Mouse (Mus musculus): ENCODE results near the gene Ccdc114. TPM values are rescaled to one million over a fixed set of nuclear protein-coding genes. Genes with fewer than 3 reads are reported as not detected.
"Not testable (repeated sequence)": the region's sequence is repeated elsewhere in the genome, so short reads cannot be mapped to it uniquely, and the experiment has no call there.

The Ccdc114 gene
- total RNA-seq (2015) (0.84 and 3.3 TPM in 2 replicates), total RNA-seq (2017) (3.2 and 3.4 TPM in 2 replicates)

DNA sequence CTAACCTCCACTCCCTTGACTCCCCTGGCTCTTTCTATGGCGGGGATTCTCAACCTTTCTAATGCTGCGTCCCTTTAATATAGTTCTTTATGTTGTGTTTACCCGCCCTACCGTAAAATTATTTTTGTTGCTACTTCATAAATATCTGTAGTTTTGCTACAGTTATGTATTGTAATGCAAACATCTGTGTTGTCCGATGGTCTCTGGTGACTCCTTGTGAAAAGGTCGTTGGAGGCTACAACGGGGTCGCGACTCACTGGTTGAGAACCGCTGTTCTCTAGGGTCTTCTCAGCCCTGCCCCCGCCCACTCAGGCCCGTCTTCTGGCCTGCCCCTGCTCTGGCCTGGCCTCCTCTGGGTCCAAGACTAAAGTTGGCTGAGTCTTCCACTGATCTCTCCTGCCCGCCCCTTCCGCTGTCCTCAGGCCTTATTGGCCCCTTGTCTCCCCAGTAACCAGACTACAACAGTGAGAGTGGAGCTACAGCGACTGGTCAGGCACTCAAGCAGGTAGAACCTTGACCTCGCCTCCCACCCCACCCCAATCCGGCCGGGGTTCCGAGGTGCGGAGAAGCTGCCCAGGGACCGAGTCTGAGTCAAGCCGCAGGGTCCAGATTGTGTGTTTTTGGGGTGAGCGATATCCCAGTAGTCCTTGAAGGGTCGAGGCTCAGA lies at the start of gene Ccdc114:
TSS of gene Ccdc114 (plus strand) at position 311 of the 667 bp plus-strand sequence.
- peak; percentile 28 for ATAC-seq (ENCODE audit: poor library complexity, severe bottlenecking)

DNA sequence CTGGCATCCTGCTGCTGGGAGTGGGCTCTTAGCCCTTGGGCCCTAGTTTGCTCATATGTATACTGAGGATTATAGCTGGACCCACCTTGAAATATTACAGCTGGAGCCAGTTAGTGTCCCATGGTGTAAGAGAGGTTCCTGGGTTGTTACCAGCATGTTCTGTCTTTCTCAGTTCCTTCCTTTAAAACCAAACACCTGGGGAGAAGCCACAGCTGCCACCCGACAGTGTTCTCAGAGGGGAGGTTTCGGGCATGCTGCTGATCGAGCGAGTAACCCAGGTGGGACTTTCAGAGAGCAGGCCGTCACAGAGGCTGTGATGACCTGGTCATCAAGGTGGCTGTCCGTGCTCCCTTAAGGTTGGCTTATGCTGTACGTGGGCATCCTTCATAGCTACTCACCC lies 47.0 kb upstream of the Ccdc114 start:
- ATAC-seq (ENCODE audit: poor library complexity, severe bottlenecking): no peak

DNA sequence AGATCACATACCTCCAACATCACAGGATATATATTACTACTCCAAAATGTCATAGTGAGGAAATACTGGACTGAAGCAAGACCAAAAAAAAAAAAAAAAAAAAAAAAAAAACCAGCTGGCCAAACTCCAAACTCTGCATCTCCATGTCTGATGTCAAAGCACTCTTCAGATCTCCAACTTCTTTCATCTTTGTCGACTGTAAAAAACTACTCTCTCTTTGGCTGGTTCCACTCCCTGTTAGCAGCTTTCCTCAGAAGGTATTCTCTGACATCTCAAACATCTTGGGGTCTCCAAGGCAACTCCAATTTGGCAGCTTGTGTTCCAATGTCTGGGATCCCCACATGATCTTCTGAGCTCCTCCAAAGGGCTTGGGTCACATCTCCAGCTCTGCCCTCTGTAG lies 45.6 kb upstream of the Ccdc114 start, which contains the start of gene Grin2d:
TSS of gene Grin2d (minus strand) at position 101 of the 400 bp plus-strand sequence.
- ATAC-seq (ENCODE audit: poor library complexity, severe bottlenecking): not testable (repeated sequence)

DNA sequence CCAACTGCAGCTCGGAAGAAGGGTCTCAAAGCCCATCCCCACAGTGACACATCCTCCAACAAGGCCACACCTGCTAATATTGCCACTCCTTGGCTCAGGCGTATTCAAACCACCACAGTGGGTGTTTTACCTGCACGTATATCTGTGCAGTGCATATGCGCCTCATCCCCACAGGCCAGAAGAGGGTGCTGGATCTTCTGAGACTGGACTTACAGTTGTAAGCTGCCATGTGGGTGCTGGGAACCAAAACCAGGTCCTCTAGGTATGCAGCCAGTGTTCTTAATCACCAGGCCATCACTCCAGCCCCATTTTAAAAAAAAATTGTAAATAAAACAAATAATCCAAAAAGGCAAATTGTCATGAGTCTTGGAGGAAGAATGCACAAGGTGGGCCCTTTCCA lies 43.3 kb upstream of the Ccdc114 start:
- no peak for ATAC-seq (ENCODE audit: poor library complexity, severe bottlenecking)

DNA sequence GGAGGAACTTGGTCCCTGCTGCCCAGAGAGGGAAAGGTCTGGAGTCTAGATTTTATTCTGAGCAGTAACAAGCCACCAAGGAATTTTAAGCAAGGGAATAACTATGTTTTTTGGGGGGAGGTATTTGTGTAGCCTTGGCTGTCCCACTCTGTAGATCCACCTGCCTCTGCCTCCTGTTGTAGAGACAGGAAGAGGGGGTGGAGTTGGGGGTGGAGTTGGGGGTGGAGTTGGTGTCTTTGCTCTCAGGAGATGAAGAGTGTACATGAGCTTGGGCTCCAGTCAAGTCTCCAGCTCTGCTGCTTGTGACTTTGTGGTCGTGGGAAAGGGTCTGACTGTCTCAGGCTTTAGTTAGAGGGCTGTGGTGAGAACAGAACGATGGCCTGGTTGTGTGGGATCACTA lies 42.9 kb upstream of the Ccdc114 start:
- no peak for ATAC-seq (ENCODE audit: poor library complexity, severe bottlenecking)

DNA sequence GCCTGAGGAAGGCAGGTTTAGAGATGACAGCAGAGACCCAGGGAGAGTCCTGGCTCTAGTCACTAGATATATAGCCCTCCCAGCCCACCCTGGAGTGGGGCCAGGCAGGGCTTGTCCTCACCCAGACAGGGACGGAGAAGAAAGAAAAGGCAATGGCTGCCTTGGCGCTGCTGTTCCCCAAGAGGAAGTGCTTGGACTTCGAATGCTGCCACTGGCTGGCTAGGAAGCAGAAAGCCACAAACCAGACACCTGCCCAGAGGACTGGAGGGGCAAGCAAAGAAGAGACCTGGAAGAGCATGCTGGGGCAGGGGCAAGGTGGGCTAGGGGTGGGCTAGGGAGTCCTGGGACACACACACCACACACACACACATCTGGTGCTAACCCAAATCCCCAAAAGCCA lies 36.6 kb upstream of the Ccdc114 start:
- peak; percentile 52 for ATAC-seq (ENCODE audit: poor library complexity, severe bottlenecking)

DNA sequence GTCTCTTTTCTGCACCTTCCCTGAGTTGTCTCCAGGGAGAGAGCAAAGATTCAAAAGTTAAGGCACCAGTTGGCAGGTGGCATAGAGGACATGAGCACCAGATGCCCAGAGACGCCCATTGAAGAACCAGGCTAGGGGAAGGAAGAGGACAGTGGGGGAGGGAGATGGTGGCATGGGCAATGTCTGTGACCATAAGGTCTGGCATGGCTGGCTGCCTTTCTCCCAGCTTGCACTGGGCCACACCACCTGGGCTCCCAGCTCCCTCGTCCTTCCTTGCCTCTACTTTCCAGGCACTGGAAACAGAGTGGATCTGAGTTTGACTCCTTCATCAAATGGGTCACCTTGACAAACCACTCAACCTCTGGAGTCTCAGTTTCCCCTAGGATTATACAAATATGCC lies 31.2 kb upstream of the Ccdc114 start:
- ATAC-seq (ENCODE audit: poor library complexity, severe bottlenecking): no peak

DNA sequence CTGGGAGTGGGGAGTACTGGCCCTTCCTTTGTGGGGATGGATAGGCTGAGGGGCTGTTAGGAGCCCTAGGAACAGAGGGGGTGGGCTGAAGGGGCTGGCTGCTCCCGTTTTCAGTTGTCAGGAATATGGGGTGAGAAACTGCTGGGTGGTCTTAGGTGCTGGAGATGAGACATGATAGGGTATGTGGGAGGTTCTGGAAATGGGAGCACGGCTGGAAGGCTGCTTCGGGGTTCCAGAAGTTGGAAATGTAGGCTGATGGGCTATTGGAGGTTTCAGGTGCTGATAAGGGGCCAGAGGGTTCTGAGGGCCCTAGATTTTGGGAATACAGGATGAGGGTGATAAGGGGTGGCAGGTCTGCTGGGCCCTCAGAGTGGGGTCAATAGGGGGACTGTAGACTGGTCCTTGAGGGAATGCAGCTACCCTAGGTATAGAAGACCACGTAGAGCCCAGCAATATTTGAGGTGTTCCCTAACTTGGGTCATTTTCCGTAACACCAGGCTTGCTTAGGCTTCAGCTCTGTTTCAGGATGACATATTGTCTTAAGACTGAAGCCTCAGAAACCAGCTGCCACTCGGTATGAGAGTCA lies 27.8 kb upstream of the Ccdc114 start:
- ATAC-seq (ENCODE audit: poor library complexity, severe bottlenecking): no peak

DNA sequence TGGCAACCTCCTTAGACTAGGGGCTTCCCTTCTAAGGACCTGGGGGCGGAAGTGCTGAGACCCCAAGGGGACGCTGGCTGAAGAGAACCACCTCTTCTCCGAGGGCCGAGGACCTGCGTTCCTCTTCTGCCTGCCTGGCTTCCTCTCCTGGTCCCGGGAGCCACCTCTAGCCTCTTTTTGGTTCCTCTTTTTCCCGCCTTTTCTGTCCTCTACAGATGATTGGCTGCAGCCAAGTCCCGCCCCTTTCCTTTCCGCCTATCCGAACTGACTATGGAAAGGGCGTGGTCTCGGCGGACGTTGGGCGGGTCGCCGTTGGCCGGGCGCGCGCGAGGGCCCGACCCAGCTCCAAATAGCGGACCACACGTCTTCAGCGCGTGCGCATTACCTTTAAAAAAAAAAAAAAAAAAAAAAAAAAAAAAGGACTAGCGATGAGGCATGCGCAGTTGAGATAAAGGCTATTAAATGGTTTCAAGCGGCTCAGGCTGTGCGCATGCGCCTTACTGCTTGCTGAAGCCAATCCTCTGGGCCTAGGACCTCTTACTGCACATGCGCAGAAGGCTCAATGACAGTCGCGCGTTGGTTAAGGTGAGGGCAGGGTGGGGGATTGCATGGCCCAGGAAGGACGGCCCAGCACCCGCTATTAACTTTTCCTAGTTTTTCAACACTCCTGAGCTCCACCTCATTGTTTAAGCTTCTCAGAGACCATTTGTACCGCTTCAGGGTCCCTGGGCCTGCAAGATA lies 27.2 kb upstream of the Ccdc114 start, which contains the start of the genes Syngr4 and Tmem143:
TSS of gene Syngr4 (minus strand) at position 198 of the 741 bp plus-strand sequence.
TSS of gene Tmem143 (plus strand) at position 425 of the 741 bp plus-strand sequence.
- ATAC-seq (ENCODE audit: poor library complexity, severe bottlenecking): peak; percentile 92

DNA sequence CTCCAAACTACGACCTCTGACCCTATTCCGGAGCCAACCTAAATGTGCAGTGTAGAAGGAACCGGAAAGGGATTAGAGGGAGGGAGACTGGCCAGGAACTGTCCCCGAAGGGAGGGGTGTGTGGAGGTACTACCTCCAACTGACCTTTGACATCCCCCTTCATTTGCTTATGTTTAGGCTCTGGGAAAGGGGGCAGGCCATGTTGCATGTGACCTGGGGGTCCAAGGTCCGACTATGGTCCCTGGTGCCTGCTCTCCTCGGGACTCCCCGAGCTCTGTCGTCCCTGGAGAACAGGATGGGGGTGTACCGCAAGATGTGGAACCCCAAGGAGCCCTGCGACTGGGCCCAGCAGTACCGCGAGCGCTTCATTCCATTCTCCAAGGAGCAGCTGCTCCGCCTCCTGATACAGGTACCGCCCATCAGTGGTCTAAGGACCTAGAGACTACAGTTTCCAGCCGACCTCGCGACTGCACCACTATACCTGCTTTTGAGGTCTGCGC lies 26.6 kb upstream of the Ccdc114 start:
- peak; percentile 22 for ATAC-seq (ENCODE audit: poor library complexity, severe bottlenecking)

DNA sequence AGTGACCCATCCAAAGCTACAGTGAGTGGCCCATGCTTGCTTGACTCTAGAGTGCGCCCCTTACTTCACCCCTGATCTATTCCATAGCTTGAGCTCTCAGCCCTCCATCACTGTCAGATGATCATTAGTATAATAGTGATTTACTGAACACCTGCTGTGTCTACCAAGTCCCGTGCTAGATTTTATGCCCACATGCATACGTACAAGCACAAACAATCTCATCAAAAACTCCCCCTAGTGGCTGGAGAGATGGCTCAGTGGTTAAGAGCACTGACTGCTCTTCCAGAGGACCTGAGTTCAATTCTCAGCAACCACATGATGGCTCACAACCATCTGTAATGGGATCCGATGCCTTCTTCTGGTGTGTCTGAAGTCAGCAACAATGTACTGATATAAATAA lies 25.7 kb upstream of the Ccdc114 start:
- ATAC-seq (ENCODE audit: poor library complexity, severe bottlenecking): not testable (repeated sequence)

DNA sequence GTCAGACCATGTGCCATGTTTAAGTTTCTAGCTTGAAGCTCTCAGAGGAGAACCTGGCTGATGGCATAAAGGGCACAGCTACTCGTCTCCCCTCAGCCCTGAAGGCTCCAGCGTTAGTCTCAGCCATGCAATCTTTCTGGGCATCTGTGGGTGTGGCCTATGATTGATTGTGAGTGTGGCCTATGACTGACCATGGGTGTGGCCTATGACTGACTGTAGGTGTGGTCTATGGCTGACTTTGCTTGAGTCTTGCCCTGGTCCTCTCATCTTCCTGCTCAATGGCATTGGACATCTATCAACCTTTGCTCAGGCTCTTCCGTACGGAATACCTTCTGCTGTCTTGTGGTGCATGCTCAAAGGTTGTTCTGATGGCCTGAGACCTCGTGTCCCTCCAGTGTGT lies 22.3 kb upstream of the Ccdc114 start:
- ATAC-seq (ENCODE audit: poor library complexity, severe bottlenecking): peak; percentile 39

DNA sequence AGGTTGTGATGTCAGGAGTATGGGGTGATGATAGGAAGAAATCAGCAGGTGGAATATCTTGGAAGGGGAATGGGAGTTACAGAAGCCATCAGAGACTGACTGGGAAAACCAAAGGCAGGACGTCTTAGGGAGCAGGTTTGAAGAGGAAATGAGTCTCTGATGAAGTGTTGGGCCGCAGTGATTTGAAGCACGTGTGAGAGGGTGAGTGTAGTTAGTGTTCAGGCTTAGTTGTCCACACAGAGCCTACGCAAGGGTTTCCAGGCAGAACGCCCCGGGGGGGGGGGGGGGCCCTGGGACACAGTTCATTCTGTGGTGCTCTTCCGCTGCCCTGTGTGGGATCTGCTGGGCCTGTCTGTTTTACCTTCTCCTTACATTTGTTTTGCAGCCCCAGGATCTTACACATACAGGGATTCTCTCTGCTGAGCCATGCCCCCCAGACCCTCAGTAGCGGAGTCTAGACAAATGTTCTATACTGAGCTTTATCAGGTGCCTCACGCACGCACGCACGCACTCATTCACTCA lies 21.3 kb upstream of the Ccdc114 start:
- no peak for ATAC-seq (ENCODE audit: poor library complexity, severe bottlenecking)

DNA sequence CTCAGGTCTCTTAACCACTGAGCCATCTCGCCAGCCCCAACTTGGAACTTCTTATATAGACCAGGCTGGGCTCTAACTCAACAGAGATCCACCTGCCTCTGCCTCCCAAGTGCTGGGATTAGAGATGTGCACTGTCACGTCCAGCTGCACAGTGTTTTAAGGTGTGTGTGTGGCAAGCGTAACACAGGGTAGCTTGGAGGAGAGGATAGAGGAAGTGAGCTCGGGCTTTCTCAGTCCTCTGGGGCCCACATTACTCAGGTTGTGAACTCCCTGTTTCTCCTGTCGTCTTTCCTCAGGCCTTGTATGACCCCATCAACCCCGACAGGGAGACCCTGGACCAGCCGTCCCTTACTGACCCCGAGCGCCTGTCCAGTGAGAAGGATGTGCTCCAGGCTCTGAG lies 17.2 kb upstream of the Ccdc114 start:
- peak; percentile 68 for ATAC-seq (ENCODE audit: poor library complexity, severe bottlenecking)

DNA sequence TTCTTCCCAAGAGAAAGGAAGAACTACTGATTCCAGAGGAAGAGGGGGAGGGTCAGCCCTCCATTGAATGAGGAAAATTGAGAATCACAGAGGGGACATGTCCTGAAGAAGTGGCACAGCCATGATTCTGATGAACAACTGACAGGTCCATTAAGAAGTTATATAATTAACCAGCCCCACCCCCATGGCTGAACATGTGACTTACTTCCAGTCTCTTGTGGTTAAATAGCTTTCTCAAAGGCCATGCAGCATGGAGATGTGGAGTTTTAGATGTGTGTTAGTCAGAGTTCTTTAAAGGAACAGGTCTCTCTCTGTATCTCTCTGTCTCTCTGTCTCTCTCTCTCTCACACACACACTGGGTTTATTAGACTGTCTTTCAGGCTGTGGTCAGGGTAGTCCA lies 15.5 kb upstream of the Ccdc114 start:
- no peak for ATAC-seq (ENCODE audit: poor library complexity, severe bottlenecking)

DNA sequence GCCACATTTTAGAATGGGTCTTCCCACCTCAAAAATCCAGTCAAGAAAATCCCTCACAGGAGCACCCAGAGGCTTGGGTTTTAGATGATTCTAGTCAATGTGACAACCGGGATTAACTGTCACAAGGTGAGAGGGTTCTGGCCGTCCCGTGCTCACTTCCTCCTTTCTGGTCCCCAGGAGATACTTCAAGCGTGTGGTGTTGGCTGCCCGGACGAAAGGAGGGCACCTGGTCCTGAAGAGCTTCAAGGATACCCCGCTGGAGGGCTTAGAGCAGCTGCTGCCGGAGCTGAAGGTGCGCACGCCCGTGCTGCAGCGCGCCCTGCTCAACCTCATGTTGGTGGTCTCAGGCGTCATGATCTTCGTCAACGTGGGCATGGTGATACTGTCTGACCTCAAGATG lies 14.7 kb upstream of the Ccdc114 start:
- ATAC-seq (ENCODE audit: poor library complexity, severe bottlenecking): no peak

DNA sequence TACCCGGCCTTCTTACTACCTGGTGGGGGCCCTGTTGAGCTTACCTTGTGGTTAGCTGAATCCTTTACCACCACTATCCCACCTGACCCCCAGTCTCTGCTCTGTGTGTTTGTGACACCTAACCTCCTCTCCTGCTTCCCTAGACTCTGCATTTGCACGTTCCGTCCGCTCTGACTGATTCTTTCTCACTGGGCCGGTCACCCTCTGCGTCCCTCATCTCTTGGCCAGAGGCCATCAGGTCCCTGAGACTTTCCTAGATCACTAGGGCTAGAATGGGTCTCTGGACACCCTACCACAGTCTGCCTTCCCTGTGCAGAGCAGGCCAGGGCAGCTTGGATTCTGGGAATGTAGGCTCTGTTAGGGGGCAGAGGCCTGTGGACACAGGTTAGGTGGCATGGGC lies 9.8 kb upstream of the Ccdc114 start:
- no peak for ATAC-seq (ENCODE audit: poor library complexity, severe bottlenecking)

DNA sequence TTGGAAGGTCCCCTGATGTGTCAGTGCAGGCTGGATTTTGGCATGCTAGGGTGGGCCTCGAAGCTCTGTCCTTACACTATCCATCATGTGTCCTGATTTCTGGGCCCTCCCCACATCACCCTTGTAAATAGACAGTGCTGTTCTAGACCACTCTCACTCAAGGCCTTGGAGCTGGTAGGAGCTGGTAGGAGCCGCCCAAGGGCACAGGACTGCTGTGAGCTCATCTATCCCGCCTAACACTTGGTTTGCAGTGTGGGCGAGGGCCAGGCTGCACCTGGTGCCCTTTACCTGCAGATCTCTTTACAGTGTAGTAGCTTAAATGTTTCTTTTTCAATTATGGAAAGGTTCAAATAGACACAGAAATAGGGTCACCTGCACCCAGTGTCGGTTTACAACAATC lies 8.9 kb upstream of the Ccdc114 start:
- ATAC-seq (ENCODE audit: poor library complexity, severe bottlenecking): no peak

DNA sequence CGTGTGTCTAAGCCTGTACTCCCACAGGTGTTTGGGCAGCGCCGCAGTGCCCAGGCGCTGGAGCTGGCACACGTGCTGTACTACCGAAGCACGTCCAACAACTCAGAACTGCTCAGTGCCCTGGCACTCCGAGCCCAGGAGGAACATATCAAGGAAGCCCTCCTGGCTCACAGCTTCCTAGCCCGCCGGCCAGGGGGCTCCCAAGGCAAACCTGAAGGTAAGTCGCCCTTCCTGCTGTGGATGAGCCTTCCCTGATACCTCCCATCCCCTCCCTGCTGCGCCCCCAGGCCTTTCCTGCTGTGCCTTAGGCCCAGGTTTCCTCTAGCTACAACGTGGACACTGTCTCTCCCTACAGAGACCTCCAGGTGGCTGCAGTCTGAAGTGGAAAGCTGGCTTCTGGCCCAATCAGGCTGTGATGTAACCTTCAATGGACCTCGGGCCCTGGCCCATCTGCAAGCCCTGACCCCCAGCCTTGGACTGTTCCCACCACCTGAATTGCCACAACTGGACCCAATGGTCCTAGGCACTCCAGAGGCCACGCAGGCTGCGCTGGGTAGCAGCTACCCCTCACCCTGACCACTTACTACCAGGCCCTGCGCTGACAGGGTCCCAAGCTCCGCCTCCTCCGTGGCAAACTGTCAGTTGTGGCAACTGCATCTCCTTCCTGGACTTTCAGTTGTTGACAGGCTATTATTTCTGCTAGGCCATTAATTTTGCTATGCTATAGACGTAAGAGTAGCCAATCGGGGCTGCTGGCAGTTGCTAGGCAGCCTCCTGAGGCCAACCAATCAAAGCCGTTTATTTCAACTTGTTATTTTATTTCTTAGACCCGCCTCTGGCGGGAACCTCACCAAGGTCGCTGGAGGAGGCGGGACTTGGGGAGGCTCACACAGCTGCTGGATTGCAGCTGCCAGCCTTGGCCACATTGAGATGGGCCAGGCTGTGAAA lies 7.5 kb upstream of the Ccdc114 start:
- peak; percentile 64 for ATAC-seq (ENCODE audit: poor library complexity, severe bottlenecking)

DNA sequence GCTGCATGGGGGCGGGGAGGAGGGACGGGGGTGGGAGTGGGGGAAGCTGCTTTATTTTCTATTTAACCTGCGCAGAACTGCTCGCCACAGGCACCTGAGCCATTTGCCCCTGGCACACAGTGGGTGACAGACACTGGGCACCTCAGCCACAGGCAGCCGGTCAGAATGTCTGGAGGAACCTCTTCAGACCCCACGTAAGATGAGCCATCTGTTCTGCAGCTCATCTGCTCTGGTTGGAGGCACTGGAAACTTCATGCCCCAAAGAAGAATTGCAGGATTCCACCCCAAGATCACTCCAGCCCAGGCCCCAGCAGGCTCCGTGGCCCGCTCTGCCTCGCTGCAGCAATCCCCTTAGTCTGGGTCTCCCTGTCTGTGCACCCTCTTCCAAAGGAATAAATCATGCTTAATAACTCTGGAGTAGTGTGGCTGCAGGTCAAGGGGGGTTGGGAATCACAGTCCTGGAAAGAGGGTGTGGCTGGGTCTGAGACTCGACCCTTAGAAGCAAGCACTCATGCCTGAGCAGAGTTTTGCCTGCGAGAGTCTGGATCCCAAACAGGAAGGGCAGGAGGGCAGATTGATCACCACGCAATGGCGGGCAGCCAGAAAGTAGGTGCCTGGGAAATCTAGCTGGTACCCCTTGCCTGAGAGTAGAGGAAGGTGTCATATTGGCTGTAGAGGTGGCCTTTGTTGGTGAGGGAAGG lies 6.7 kb upstream of the Ccdc114 start:
- no peak for ATAC-seq (ENCODE audit: poor library complexity, severe bottlenecking)

Measured in megakaryocyte, adult 5-6 weeks (primary cell).